Mouse (Mus musculus) left cerebral cortex, postnatal 36 days (tissue): ENCODE measurements around the gene Bcorl1. TPM values are rescaled to one million over a fixed set of nuclear protein-coding genes. Genes with fewer than 3 reads are reported as not detected.

Experiments used
- DNase-seq, 2 experiments: peaks; one replicate each; pipeline ENCODE4 v3.0.0; 2021 to 2022; ENCODE audit warnings: low spot score in 2 of 2, mixed read lengths in 1 of 2
- intact Hi-C: fragments of 180-260 bp; cut with DNase I; formaldehyde crosslinking; loops from one replicate; pipeline ENCODE4 v1.15.1; 2025
- total RNA-seq, 2 experiments: library from RNA; stranded (reverse); gene quantifications; 2 replicates each; pipeline ENCODE4 v1.2.3; 2021

Bcorl1 gene
- 10 to 100 TPM; 17.9 to 20.4 TPM for total RNA-seq

DNA sequence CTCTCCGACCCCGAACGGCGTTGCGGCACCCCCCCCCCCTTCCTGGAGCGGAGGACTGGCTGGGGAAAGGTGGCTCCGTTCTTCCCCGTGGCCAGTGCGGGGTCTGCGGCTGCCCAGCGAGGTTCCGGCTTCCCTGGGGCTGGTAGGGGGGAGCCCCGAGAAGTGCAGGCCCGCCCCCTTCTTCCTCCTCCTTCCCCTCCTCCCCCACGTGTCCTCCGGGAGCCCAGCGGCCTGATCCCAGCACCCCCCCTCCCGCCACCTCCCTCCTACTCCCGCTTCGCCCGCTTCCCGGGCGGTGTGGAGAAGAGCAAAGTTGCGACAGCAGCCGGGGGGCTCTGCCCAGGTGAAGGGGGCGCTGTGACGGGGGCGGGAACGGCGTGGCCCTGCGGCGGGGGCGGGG, at the start of gene Bcorl1:
Gene Bcorl1, plus strand, starts transcription at position 218 of the 400 bp plus-strand sequence.
- DNase-seq: peak; percentile 7 to 12
- intact Hi-C loops: no loop called here

DNA sequence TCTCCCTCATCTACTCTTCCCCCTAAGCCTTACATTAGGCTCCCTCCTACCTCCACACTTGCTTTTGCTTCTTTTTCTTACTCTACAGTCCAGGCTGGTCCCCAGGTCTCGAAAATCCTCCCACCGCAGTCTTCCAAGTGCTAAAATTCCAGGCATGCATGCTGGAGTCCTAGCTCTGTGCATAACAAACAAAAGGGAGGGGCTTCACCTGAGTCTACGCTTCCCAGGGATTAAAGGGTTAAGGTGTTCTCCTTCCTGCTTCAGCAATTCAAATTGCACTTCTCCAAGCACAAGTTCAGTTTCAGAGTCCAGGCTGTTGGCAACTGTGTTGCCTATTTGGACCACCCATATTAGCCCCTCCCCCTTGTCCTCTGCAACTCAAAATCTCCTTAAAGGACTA, 49.7 kb upstream of the Bcorl1 start:
- no peak for DNase-seq
- intact Hi-C loops: no loop called here

DNA sequence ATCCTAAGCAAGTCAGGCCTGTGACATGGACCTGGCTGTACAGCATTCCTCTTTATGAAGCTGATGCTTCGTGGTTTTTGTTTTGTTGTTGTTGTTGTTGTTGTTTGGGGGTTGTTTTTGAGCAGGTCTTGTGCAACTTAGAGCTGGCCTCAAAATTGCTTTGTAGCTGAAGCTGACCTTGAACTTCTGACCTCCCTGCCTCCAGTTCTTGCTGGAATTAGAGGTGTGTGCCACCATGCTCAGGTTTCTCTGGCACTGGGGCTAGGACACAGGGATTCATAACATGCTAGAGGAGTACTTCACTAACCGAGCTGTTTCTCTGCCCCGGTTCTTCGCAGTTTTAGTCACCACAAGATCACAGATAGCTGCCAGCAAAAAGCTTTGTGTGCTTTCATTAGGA, 35.8 kb upstream of the Bcorl1 start:
- intact Hi-C loops: no loop called here
- no peak for DNase-seq

DNA sequence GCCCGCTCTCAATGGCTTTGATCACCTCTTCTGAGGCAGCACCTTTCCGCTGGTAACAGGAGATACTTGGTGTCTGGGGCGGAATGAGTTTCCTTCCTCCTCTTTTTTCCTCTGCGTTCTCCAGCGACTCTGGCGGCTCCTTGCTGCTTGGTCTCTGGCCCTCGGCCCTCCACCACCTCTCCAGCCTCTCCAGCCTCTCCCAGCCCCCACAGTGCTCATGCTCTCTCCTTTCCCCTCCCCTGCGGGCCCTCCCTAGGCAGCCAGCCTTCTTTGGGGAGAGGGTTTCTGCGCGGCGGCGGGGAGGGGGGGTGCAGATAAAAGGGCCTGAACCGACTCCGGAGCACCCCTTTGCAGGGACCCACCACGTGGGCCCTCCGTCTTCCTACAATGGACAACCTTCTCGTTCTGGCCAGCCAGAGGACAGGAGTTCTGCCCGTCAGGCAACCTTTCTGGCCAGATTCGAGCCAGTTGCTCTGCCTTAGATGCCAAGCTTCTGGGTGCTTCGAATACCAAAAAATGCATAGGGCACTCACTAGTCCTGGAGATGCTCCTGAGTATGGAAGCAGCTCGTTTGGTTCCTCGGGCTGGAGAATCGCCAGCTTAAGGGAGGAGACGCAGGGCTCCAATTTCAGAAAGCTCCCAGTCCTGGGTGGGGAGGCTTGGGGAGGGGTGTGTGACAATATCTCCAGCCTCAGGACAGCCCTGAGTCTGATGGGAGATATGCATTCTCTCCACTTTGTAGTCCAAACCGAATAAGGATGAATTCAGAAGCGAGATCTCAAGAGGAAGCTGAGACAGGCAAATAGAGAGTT, 30.2 kb upstream of the Bcorl1 start:
- intact Hi-C loops: no loop called here

DNA sequence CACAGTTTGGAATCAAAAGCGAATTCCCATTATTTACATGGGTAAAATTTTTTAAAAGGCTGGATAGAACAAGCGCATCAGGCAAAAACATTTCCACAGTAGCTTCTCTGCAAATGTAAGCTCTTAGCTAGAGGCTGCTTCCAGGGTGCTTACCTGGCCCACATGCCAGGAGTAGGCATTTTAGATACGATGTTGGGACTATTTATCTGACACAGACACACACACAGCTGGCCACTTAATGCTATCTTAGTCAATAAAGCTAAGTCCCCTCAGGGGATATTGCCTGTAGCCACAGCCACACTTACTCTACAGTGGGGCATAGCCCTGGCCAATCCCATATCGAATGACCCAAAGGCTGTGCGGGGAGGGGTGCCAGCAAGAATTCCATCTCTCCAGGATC, 29.4 kb upstream of the Bcorl1 start:
- intact Hi-C loops: no loop called here
- no peak for DNase-seq

More for the DNA sequence above, 30.2 kb upstream of the Bcorl1 start:
- DNase-seq: no peak

DNA sequence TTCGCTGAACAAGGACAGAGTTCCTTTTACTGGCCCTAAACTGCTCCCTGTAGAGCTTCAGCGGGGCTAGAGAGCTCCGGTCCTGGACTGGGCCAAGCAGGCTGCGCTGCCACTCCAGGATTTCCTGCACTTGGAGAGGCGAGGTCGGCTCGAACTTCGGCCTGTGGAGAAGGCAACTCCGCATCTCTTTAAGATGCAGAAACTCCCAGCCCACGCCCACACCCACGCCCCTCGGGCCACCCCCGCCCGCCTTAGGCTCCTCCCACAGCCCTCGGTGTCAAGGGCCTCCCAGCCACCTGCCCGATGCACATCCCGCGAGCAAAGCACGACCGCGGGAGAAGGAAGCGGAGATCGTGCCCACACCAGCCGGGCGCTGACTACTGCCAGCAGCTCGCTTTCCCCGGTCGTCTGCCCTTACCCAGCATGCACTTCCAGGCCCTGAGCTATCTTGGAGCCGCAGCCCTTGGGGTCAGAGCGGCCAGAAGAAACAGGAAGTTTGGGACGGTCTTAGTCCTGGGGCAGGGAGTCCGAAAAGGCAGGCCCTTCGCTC, 26.6 kb upstream of the Bcorl1 start:
- DNase-seq: peak; percentile 42 to 44
- intact Hi-C loops: no loop called here

DNA sequence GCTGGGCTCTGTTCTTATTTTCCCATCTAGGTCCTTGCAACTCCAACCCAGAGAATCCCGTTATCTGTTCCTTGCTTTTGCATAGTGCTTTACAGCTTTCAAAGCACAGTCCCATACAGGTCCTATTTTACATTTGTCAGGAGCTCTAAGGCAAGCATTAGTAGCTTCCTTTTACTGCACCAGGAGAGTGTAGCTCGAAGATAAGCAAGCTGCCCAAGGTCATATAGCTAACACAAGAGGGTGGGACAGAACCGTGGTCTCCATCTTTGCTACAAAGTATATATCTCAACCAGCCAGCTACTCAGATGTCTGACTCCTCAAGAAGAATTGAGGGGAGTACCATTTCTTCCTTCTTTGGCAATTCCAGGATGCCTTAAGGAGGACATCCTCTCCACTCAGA, 23.7 kb upstream of the Bcorl1 start:
- no peak for DNase-seq
- intact Hi-C loops: no loop called here

DNA sequence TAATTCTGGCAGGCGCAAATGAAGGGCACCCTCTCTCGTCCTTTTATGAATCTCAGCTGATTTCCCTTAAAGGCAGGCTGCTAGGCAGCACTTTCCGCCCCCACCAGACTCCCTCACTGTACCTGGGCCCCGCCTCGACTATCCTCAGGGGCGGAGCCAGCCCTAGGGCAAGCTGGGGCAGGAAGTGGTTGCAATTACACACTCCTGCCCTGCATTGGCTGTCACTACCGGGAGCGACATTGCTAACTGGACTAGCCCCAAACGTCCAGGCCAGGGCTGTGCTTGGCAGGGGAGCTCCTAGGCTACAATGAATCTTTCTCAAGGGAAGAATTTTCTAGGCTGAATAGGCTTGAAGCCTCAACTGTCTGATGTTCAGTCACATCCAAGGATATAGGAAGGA, 23.0 kb upstream of the Bcorl1 start:
- no peak for DNase-seq
- intact Hi-C loops: no loop called here

DNA sequence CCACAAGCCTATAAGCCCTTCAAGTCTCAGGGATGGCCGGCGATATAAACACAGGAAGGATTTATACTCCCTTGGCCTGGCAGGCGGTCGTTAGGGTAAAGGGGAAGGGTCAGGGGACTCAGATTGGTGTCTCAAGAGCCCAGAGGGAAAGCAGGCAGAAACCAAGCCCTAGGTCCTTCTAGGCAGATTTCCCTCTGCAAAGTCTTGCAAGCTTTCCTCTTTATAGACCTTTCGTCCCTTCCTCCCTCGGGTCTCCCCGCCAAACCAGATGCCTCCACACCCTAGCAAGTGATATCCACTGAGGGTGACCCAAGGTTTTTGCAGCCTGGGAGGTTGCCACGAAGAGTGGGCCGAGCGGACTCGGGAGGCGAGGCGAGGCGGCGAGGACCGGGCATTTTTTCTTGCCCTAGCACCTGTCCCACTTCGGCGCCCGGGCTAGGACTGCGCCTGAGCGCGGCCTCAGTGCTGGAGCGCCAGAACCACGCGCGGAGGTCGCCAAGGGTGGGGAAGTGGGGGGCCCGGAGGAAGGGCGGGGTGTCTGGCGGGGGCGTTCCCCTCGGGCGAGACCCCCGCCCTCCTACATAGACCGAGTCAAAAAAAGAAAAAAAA, 613 bp upstream of the Bcorl1 start:
- no peak for DNase-seq
- intact Hi-C loops: no loop called here

DNA sequence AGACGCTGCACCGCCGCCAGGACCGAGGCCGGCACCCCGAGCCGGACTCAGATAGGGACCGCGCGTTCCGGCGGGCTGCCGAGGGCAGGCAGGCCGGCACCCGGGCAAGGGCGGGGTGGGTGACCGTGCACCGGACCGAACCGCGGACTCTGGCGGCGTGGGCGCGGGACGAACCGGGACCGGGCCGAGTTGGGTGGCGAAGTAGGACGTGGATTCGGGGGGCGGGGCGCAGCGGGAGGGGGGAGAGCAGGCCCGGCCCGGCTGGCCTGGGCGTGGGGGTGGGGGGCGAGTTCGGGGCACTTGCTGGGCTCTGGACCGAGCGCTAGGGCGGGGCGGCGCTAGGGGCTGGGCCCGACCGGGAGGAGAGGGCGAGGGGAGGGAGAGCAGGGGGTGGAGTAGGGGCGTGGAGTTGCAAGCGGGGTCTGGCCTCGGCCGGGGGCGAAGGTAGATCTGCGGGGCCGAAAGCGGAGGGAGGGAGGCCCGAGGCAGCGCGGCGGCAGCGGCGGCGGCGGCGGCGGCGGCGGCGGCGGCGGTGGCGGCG, 533 bp downstream of the Bcorl1 start:
- intact Hi-C loops: loop anchor here (2.0 kb wide), 1 partner anchor 57 kb away; no protein-coding TSS in a partner anchor
- DNase-seq: peak in 1 of 2 experiments; percentile 4

DNA sequence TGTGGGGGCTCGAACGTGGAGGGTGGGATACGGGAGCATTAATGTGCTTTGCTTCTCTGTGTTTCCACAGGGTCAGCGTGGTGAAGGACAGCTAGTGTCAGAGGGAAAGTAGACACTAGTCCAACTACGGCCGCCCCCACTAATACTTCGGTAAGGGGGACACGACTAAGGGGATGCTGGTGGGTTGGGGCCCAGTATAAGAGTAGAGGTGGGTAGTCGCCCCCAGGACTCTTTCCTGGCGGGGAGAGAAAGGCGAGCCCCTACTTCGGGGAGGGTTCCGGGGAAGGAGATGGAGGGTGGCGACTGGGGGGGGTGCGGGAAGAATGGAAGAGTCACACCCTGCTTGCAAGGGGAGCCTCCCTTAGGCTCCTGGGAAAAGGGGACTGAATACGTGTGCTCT, 1.6 kb downstream of the Bcorl1 start:
- DNase-seq: no peak
- intact Hi-C loops: loop anchor here (2.0 kb wide), 1 partner anchor 58 kb away; no protein-coding TSS in a partner anchor

DNA sequence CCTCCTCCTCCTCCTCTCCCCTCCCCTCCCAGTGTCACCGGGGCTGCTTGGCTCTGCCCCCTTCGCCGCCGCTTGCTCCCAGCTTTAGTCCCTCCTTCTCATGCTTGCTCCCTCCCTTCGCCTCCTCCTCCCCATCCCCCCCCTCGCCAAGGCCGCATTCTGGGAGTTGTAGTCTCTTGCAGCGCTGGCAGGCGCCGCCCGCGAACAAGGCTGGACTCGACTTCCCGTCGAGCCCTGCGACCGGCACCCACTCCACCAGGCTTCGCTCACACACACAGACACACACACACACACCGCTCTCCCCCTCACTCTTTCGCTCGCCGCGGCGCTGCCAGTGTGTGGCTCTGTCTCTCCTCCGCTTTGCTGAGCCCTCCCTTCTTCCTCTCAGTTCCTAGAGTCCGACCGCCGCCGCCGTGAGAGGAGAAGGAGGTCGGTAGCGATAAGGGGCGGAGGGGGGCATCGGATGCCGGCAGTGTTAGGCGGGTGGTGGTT, 2.3 kb downstream of the Bcorl1 start:
- DNase-seq: peak; percentile 84 to 87
- intact Hi-C loops: loop anchor here (2.0 kb wide), 1 partner anchor 59 kb away; no protein-coding TSS in a partner anchor

DNA sequence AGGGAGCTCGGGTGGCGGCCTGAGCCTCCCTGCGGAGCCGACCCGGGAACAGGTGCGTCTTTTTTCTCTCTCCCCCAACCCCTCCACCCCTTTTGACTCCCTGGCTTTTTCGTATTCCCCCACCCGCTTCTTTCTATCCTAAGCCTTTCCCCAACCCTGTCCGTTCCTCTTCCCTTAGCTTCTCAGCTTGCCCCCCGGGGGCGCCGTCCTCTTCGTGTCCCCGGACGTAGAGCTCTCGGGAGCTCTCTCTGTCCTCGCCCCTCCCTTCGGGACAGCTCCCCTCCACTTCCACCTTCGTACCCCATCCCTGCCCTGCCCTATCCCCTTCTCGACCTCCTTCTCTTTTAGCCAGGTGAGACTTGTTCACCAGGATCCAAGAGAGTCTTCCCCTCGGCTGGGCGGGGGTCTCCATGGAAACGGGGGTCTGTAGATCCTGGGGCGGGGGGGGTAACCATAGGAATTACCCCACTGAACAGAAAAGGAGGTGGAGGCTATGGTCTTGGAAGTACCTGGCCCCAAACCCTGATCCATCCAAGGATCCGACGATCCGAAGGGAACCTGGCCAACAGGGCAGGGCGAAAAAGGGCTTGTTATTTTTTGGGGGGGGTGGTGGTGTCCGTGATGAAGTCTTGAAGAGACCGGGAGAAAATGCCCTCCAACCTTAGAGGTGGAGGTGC, 2.9 kb downstream of the Bcorl1 start:
- DNase-seq: no peak
- intact Hi-C loops: loop anchor here (2.0 kb wide), 1 partner anchor 59 kb away; no protein-coding TSS in a partner anchor

DNA sequence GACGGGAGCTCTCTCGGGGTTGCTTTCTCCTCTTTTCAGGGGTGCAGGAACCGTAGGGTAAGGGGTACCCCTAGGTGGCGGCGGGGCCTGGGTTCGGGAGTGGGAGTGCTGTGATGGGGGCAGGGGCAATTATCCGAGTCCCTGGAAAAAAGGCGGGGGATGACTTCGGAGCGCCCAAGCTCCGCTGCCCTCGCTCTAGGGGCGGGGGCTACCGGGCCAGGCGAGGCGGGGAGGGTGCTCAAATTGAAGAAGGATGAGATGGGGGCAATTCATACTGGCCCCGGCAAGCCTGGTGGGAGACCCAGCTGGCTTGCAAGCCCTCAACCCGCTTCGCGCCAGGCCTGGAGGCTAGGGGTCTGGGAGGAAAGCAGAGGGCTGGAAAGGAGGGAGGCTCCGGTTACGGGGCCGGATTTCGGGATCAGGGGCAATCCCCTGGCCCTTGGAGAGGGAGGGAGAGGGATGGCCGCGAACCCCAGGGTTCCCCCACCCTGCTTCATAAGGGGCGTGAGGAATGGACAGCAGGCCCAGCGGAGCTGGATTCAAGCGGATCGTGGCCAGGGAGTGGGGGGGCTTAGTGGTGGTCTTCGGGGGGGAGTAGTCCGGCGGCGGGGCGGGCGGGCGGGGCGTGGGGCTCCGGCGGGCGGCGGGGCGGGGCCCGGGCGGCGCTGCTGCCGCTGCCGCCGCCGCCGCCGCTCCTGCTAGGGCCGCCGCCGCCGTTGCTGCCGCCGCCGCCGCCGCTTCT, 3.7 kb downstream of the Bcorl1 start:
- peak; percentile 21 to 25 for DNase-seq
- intact Hi-C loops: loop anchor here (5.0 kb wide), 1 partner anchor 138 kb away; the partner anchor contains the start of gene Zdhhc9

DNA sequence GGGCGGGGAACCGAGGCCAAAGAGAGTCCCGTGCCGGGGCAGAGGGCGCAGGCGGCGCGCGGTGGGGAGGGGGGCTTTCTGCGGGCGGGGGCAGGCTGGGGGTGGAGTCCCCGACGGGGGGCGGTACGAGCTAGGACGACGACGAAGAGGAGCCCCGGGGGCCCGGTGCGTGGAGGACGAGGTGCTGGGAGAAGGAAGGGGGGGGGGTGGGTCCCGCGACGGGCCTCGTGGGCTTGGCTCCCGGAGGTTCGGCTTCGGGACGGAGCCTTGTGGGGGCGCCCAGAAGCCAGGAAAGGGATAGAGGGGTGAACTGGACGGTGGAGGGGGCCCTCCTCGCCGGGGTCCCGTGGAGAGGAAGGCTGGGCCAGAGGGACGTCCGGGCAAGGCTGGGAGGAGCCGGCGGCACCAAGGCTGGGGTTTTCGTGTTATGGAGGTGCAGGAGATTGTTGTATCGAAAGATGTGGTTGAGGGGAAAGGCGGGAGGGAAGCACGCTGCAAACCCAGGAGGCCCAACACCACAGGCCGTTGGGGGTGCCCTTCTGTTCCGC, 4.3 kb downstream of the Bcorl1 start:
- intact Hi-C loops: loop anchor here (5.0 kb wide), 1 partner anchor 138 kb away; the partner anchor contains the start of gene Zdhhc9
- no peak for DNase-seq

DNA sequence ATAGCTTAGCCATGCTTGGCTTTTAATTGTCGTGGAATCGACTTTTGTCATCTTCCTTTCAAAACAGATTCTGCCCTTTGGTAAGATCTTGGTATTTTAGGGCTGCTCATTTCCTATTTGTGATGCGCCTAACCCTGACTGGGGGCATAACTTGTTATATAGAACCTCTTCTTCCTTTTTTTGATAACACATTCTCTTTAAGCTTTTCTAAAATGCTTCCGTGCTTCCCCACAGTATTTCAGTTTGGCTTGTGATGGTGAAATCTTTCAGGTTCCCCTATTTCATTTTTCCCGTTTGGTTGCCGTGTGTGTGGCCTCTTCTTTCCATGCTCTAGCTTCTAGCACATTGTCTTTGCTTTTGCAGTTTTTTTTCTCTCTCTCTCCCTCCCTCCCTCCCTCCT, 14.2 kb downstream of the Bcorl1 start:
- intact Hi-C loops: no loop called here
- DNase-seq: no peak

DNA sequence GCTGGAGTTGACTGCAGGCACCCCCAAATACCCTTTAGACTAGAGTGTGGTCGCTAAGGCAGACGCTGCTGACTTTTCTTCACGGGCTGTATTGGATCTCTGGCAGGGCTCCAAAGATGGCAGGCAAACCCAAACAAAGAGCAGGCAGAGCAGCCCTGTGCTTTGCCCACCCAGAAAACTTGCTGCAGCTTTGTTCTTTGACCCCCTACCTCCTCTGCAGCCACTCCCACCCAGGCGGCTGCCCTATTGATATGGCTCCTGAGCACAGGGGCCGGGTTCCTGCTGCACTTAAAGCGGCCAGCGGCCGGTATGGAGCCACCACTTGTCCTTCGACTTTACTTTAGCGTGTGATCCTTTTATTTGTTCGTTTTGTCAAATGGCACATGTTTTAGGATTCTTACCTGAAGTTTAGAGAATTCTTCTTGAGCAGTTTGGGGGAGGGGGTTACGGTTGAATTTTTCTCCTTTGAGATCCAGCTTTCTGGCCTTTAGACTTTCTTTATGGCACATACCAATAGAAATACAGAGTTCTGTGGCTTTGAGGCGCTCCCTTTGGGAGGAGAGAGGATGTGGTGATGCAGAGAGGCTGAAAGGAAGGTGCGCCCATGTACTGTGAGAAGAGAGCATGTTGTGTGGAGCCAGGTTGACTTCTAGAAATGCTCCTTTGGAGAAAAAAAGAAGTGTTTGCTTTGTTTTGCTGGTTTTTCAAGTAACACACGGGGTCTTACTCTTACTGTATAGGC, 24.8 kb downstream of the Bcorl1 start:
- intact Hi-C loops: no loop called here
- no peak for DNase-seq

DNA sequence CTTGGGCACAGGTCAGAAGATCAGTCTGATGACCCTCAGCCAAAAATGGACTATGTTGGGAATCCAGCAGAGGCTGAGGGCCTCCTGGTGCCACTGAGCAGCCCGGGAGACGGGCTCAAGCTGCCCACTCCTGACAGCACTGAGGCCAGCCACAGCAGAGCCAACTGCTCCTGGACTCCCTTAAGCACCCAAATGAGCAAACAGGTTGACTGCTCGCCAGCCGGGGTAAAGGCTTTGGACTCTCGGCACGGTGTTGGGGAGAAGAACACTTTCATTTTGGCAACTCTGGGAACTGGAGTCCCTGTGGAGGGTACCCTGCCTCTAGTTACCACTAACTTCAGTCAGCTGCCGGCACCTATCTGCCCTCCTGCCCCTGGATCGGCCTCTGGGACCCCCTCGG, 26.7 kb downstream of the Bcorl1 start:
- no peak for DNase-seq
- intact Hi-C loops: no loop called here
